Mouse (Mus musculus) heart, embryonic 12.5 days (tissue): Measurements from ENCODE around the gene Zbtb34. TPM values are rescaled to one million over a fixed set of nuclear protein-coding genes. Genes with fewer than 3 reads are reported as not detected.

ENCODE experiments used
- ATAC-seq: fragments of 200-750 bp; cut with Nextera tagmentation; 2 replicates; pipeline ENCODE4 v1.8.0; 2017; ENCODE audit warnings: moderate TSS enrichment, moderate library complexity; ENCODE audit not compliant: insufficient number of reproducible peaks, low FRiP score
- H3K27ac ChIP-seq: fragments of 300-500 bp; sonication (generic); 2 replicates; pipeline ENCODE4 v1.5.1; 2016; ENCODE audit warnings: mild to moderate bottlenecking, moderate library complexity; ENCODE audit not compliant: poor library complexity, severe bottlenecking
- H3K27me3 ChIP-seq: fragments of 300-500 bp; sonication (generic); replicated peaks from 2 replicates; pipeline ENCODE4 v1.6.1; 2016; ENCODE audit warnings: mild to moderate bottlenecking, moderate library complexity
- H3K36me3 ChIP-seq: fragments of 300-500 bp; sonication (generic); 2 replicates; pipeline ENCODE4 v1.6.1; 2016; ENCODE audit warnings: mild to moderate bottlenecking, moderate library complexity
- H3K4me1 ChIP-seq: fragments of 300-500 bp; sonication (generic); replicated peaks from 2 replicates; pipeline ENCODE4 v1.6.1; 2016; ENCODE audit warnings: mild to moderate bottlenecking
- H3K4me2 ChIP-seq: fragments of 300-500 bp; sonication (generic); 2 replicates; pipeline ENCODE4 v1.6.1; 2016; ENCODE audit warnings: mild to moderate bottlenecking, moderate library complexity
- H3K4me3 ChIP-seq: fragments of 300-500 bp; sonication (generic); 2 replicates; pipeline ENCODE4 v1.5.1; 2016; ENCODE audit warnings: mild to moderate bottlenecking
- H3K9ac ChIP-seq: fragments of 300-500 bp; sonication (generic); 2 replicates; pipeline ENCODE4 v1.6.1; 2016; ENCODE audit warnings: mild to moderate bottlenecking, moderate library complexity
- H3K9me3 ChIP-seq: fragments of 300-500 bp; sonication (generic); replicated peaks from 2 replicates; pipeline ENCODE4 v1.6.1; 2016; ENCODE audit warnings: mild to moderate bottlenecking, moderate library complexity
- WGBS: fragments of 180-500 bp; shearing (Covaris S2); methylation state at CpG from one replicate; pipeline ENCODE4 v1.1.7; 2016; 5-methylcytosine and 5-hydroxymethylcytosine counted together
- microRNA-seq: library from miRNA; unstranded; fragments of <30 nt; microRNA quantifications from one replicate; pipeline ENCODE4, GENCODE M21; 2017
- polyA plus RNA-seq: library from polyadenylated mRNA; unstranded; fragments of >200 nt; fragmentation: Nextera tagmentation; extraction: Ambion mirVana; gene quantifications from 2 replicates; pipeline ENCODE4 v1.2.1, GENCODE M21; 2016

Gene Zbtb34
- polyA plus RNA-seq, 1 experiment from 2014 or later: 6.9 TPM

DNA sequence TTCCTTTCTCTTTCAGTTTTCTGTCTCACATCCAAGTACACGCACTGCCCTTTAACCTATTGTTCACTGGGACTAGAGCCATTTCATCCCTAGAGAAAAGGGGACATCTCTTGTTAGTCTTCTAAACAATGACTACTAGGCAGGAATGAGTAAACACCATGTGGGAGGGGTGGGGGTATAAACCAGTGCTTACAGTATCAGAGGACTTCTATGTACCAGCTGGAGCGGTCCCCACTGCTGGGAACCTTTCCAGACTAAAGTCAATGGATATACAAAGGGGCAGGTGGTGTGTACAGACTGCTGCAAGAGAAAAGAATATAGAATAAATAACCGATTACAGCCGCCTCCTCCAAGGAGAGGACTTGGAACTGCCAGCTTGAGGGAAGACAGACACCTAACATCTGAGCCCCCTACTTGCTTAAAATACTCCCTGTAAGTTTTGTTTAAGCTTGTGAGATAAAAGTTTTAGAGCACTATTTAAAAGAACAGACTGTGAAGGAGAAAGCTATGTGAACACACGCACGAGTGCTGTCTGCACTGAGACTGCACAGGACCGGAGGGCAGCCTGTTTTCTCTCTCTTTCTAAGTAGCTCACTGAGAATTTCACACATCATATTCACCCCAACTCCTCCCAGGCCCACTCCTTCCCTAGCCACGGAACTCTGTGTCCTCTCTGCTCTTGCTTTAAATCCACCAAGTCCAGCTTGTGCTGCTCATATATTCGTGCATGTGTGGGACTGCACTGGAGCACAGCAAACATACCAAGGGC, 65.2 kb downstream of the Zbtb34 start:
- H3K4me1 ChIP-seq: peaks cover 23% of the 10 kb centered on the region
- no peaks in the 10 kb centered on the region for H3K27me3 ChIP-seq
- ATAC-seq: no peak
- no peak overlapping the region for H3K4me3 ChIP-seq
- no peak overlapping the region for H3K9ac ChIP-seq
- no peaks in the 10 kb centered on the region for H3K9me3 ChIP-seq
- H3K27ac ChIP-seq: peak overlapping the region; percentile 34
- H3K36me3 ChIP-seq: no peaks in the 10 kb centered on the region
- 52% methylated on average over 9 of the region's 9 CpGs for WGBS
- no peak overlapping the region for H3K4me2 ChIP-seq

DNA sequence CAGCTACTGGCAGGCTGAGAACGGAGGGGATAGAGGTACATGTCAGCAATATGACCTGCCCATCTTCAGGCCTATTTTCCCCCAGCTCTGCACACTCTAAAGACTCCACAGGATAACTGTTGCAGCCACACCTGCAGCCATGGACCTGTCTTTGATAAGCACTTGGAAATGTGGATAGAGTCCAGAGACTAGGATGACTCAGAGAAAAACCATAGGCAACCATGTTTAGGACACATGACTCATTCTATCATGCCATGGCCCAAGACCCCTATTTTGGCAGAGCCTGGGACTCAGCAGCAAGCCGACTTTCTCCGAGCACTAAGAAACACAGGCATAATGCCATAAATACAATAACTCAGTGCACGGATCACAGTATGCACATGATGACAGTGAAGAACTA, 66.5 kb downstream of the Zbtb34 start:
- H3K9me3 ChIP-seq: no peaks in the 10 kb centered on the region
- H3K4me1 ChIP-seq: peaks cover 21% of the 10 kb centered on the region
- ATAC-seq: no peak
- no peak overlapping the region for H3K4me2 ChIP-seq
- no peak overlapping the region for H3K9ac ChIP-seq
- no peak overlapping the region for H3K27ac ChIP-seq
- no peaks in the 10 kb centered on the region for H3K36me3 ChIP-seq
- H3K4me3 ChIP-seq: no peak overlapping the region
- no peaks in the 10 kb centered on the region for H3K27me3 ChIP-seq
- WGBS: 90% methylated on average over 4 of the region's 4 CpGs

DNA sequence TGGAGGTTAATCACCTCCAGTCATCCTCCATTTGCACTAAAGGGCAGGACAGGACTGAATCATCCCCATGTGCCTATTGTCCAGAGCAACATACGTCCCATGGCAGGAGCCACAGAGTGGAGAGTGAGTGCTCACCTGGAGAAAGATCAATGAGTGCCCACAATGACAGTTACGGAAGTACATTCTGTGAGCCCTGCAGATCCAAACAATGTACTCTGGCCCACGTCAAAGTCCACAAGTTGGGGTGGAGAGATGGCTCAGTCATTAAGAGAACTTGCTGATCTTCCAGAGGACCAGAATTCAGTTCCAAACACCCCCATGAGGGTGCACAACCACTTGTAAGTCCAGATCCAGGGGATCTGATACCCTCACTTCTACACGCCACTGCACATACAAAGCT, 67.2 kb downstream of the Zbtb34 start:
- ATAC-seq: no peak
- WGBS: 78% methylated on average over 4 of the region's 4 CpGs
- Histone ChIP-seq H3K4me3 (no peak overlapping the region), H3K27ac (no peak overlapping the region), H3K4me1 (peaks cover 21% of the 10 kb centered on the region), H3K27me3 (no peaks in the 10 kb centered on the region), H3K36me3 (no peaks in the 10 kb centered on the region), H3K9me3 (no peaks in the 10 kb centered on the region), H3K9ac (no peak overlapping the region), H3K4me2 (no peak overlapping the region)

DNA sequence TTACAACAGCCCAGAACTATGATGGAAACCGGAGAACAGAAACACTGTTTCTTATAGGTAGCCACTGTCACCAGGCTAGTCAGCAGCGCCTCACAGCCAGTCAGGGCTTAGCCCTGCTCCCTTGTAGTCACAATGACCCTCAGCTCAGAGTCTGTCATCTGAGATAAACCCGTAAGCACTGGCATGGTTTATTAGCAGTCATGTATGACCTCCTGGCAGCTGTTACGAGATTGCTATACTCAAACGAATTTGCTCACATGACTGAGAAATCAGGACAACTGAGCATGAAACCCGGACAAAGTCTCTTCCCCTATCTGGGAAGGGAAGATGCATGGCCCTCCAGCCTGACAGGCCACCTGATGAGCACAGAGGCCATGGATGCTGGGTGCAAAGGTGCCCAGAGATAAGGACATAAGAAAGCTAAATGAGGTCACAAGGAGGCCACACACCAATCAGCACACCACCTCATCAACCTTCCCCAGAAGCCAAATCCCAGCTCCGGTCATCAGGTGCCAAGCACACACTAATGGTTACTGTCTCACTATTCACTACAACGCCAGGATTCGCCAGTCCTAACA, 69.9 kb downstream of the Zbtb34 start:
- H3K27me3 ChIP-seq: no peaks in the 10 kb centered on the region
- H3K4me1 ChIP-seq: peaks cover 16% of the 10 kb centered on the region
- 54% methylated on average over 9 of the region's 9 CpGs for WGBS
- no peaks in the 10 kb centered on the region for H3K9me3 ChIP-seq
- no peak overlapping the region for H3K4me3 ChIP-seq
- H3K9ac ChIP-seq: no peak overlapping the region
- no peak for ATAC-seq
- H3K27ac ChIP-seq: no peak overlapping the region
- H3K4me2 ChIP-seq: no peak overlapping the region
- no peaks in the 10 kb centered on the region for H3K36me3 ChIP-seq

DNA sequence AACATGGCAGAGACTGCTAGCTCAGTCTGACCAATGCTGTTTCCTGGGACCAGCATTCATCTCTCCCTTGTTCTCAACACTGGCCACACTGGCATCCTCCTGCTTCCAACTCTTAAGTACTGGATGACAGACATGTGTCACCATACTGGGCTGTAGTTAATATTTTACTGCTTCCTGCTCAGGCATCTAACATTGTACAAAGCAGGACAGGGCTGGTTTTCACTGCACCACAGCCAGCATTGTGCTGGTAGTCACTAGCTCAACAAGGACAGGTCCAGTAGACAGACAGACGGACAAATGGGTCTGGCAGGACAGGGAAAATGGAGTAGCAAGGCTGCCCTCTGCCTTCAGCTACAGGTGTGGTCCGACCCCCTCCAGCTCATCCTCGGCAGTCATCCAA, 70.6 kb downstream of the Zbtb34 start:
- Histone ChIP-seq H3K9ac (no peak overlapping the region), H3K4me3 (no peak overlapping the region), H3K36me3 (no peaks in the 10 kb centered on the region), H3K27me3 (no peaks in the 10 kb centered on the region), H3K4me1 (peaks cover 14% of the 10 kb centered on the region), H3K4me2 (no peak overlapping the region), H3K9me3 (no peaks in the 10 kb centered on the region), H3K27ac (no peak overlapping the region)
- no peak for ATAC-seq
- WGBS: 68% methylated on average over 3 of the region's 3 CpGs

DNA sequence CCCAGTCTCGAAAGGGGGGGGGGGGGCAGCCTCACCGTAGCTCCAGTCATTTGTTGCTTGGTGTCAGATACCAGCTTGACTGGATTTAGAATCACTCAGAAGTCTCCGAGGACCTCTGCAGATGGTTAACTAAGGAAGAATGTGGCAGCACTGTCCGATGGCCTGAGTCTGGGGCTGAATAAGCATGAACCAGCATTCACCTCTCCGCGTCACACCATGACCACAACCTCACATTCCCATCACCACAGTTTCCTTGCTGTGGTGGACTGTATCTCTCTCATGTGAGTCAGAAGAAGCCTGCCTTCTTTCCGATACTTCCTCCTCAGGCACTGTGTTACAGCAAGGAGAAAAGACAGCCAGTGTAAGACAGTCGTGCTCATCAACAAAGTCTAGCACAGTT, 71.9 kb downstream of the Zbtb34 start:
- Histone ChIP-seq H3K4me2 (no peak overlapping the region), H3K9me3 (no peaks in the 10 kb centered on the region), H3K27me3 (no peaks in the 10 kb centered on the region), H3K4me1 (peaks cover 14% of the 10 kb centered on the region), H3K27ac (no peak overlapping the region), H3K9ac (no peak overlapping the region), H3K4me3 (no peak overlapping the region), H3K36me3 (no peaks in the 10 kb centered on the region)
- ATAC-seq: no peak
- WGBS: 82% methylated on average over 8 of the region's 8 CpGs

DNA sequence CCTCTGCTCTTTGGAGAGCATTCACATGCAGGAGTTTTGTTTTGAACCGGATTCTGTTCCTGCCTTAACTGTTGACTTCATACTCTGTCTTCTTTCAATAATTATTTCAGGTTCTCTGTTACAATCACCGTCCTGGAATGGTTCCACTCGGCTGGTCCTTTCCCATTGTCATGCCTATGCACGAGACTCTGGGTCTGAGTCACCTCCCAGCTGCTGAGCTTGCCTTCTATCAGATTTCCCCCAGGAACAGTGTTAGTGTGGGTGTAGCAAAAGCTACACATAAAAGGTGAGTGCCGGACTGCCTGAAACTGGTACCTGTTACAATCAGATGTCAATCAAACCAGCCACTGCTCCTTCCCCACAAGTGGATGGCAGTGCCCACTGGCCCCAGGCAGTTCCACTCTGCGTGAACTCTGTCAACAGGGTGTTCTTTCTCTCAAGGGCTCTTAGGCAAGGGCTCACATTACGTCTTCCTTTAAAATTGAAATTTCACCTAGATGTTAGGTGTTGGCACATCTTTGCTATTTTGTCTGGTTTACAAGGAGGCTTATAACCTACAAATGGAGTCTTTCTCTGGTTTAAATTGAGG, 73.8 kb downstream of the Zbtb34 start:
- H3K4me3 ChIP-seq: no peak overlapping the region
- no peaks in the 10 kb centered on the region for H3K36me3 ChIP-seq
- H3K9me3 ChIP-seq: no peaks in the 10 kb centered on the region
- no peaks in the 10 kb centered on the region for H3K27me3 ChIP-seq
- no peak overlapping the region for H3K27ac ChIP-seq
- H3K4me1 ChIP-seq: peaks cover 14% of the 10 kb centered on the region
- no peak overlapping the region for H3K4me2 ChIP-seq
- no peak overlapping the region for H3K9ac ChIP-seq
- no peak for ATAC-seq
- WGBS: 75% methylated on average over 7 of the region's 7 CpGs

Small RNA genes within 50 kb of the gene (microRNA-seq; reads per million reads assigned to microRNA genes)
- not detected for gene Gm25998

Other genes starting within 250 kb of the Zbtb34 start
- 54.6 and 54.7 TPM in 2 replicates for gene Angptl2, start 215.3 kb downstream of the Zbtb34 start, polyA plus RNA-seq
- 5.4 and 6.3 TPM in 2 replicates for gene Ralgps1, start 59.8 kb downstream of the Zbtb34 start, polyA plus RNA-seq
- gene Zbtb43, start 37.2 kb upstream of the Zbtb34 start, polyA plus RNA-seq: 13.6 and 14.8 TPM in 2 replicates
- gene Lmx1b, start 209.2 kb upstream of the Zbtb34 start, polyA plus RNA-seq: 0.04 and 0.06 TPM in 2 replicates